Mouse (Mus musculus): ENCODE measurements around the gene Pla2g4a. TPM values are rescaled to one million over a fixed set of nuclear protein-coding genes. Genes with fewer than 3 reads are reported as not detected.

Pla2g4a gene
- polyA plus RNA-seq, 1 experiment from 2014 or later, result 8.7 TPM

GRCm38 (mm10) chr1:149832514-149832913 is 128.6 kb downstream of the Pla2g4a start:
- DNase-seq (ENCODE audit: low spot score), result no peak
- 93% methylated on average over 1 of the region's 1 CpGs for WGBS
- H3K9me3 ChIP-seq (replicated peaks), result no peaks in the 10 kb centered on the region
- H3K27me3 ChIP-seq (ENCODE audit: low read depth, poor library complexity, severe bottlenecking), result no peaks in the 10 kb centered on the region
- no peak overlapping the region for H3K4me3 ChIP-seq
- no peaks in the 10 kb centered on the region for H3K4me1 ChIP-seq
- no peak overlapping the region for H3K27ac ChIP-seq
- no peaks in the 10 kb centered on the region for H3K36me3 ChIP-seq

GRCm38 (mm10) chr1:149831100-149831499 is 130.0 kb downstream of the Pla2g4a start:
- WGBS, result 90% methylated on average over 1 of the region's 1 CpGs
- Histone ChIP-seq H3K4me1 (no peaks in the 10 kb centered on the region), H3K36me3 (no peaks in the 10 kb centered on the region), H3K4me3 (no peak overlapping the region), H3K27me3 (ENCODE audit: low read depth, poor library complexity, severe bottlenecking) (no peaks in the 10 kb centered on the region), H3K27ac (no peak overlapping the region), H3K9me3 (replicated peaks) (no peaks in the 10 kb centered on the region)
- no peak for DNase-seq (ENCODE audit: low spot score)

GRCm38 (mm10) chr1:149813616-149814345 is 147.3 kb downstream of the Pla2g4a start:
- Histone ChIP-seq H3K27me3 (ENCODE audit: low read depth, poor library complexity, severe bottlenecking) (no peaks in the 10 kb centered on the region), H3K27ac (no peak overlapping the region), H3K4me1 (no peaks in the 10 kb centered on the region), H3K36me3 (no peaks in the 10 kb centered on the region), H3K9me3 (replicated peaks) (no peaks in the 10 kb centered on the region), H3K4me3 (no peak overlapping the region)
- WGBS, result 83% methylated on average over 4 of the region's 4 CpGs
- DNase-seq (ENCODE audit: low spot score), result no peak

GRCm38 (mm10) chr1:149809527-149809926 is 151.6 kb downstream of the Pla2g4a start:
- Histone ChIP-seq H3K36me3 (no peaks in the 10 kb centered on the region), H3K9me3 (replicated peaks) (no peaks in the 10 kb centered on the region), H3K4me1 (no peaks in the 10 kb centered on the region), H3K27me3 (ENCODE audit: low read depth, poor library complexity, severe bottlenecking) (no peaks in the 10 kb centered on the region), H3K4me3 (no peak overlapping the region), H3K27ac (no peak overlapping the region)
- DNase-seq (ENCODE audit: low spot score), result no peak
- 89% methylated on average over 1 of the region's 1 CpGs for WGBS

Other genes with a start within 250 kb of the Pla2g4a start
- not detected in 2 replicates for gene Ptgs2, start 138.7 kb upstream of the Pla2g4a start, polyA plus RNA-seq (2016; fragmentation: Nextera tagmentation; extraction: Ambion mirVana)